Mouse (Mus musculus) small intestine, adult 2 months (tissue): ENCODE results near the gene D430041D05Rik.

Source experiments
- CTCF ChIP-seq: fragments of 200-500 bp; IDR thresholded peaks from 2 replicates; pipeline ENCODE4 v1.5.1; 2012; ENCODE audit warnings: low read depth, mild to moderate bottlenecking, control low read depth, inconsistent platforms, low read length, moderate library complexity, mixed read lengths; ENCODE audit not compliant: insufficient replicate concordance, insufficient read length; ENCODE audit errors: extremely low read depth
- POLR2A ChIP-seq: fragments of 200-500 bp; IDR thresholded peaks from 2 replicates; pipeline ENCODE4 v1.6.1; 2012; ENCODE audit warnings: low read depth, mild to moderate bottlenecking, control low read depth, inconsistent platforms, low read length, moderate library complexity

DNA sequence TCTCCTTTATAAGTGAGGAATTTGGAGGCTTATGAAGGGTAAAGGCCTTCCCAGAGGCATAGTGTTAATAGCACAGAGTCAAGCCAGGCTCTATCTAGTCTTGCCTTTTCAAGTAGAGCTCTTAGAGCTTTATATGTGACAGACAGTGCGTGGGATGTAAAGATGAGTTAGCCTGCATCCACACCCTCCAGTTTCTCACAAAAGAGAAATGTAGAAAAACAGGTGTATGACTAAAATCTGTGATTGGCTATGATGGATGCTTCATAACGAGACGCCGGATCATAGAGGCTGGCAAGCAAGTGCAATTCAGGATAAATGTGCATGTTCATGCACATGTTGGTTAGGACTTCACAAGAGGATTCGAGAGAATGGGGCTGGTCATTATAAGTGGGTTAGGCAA, 87.5 kb downstream of the D430041D05Rik start:
- TF ChIP-seq CTCF (no peak), POLR2A (no peak)
